Mouse (Mus musculus) limb, embryonic 14.5 days (tissue): ENCODE data around the gene Masp2. TPM values are rescaled to one million over a fixed set of nuclear protein-coding genes. Genes with fewer than 3 reads are reported as not detected.

Experiments
- ATAC-seq: fragments of 200-750 bp; cut with Nextera tagmentation; 2 replicates; pipeline ENCODE4 v1.8.0; 2017; ENCODE audit warnings: low read depth, moderate number of reproducible peaks, moderate TSS enrichment; ENCODE audit not compliant: low FRiP score
- DNase-seq: peaks from one replicate; pipeline ENCODE4 v3.0.0-alpha.2; 2015; ENCODE audit warnings: low spot score
- H3K27ac ChIP-seq: fragments of 300-500 bp; sonication (generic); replicated peaks from 2 replicates; pipeline ENCODE4 v1.5.1; 2014; ENCODE audit warnings: low read depth, mild to moderate bottlenecking, low read length, moderate library complexity, mixed read lengths
- H3K27me3 ChIP-seq: fragments of 300-500 bp; sonication (generic); 2 replicates; pipeline ENCODE4 v1.6.1; 2014; ENCODE audit warnings: low read length, mixed read lengths; ENCODE audit not compliant: control insufficient read depth, insufficient read depth
- H3K36me3 ChIP-seq: fragments of 300-500 bp; sonication (generic); 2 replicates; pipeline ENCODE4 v1.6.1; 2014; ENCODE audit warnings: mild to moderate bottlenecking, low read length, moderate library complexity, mixed read lengths; ENCODE audit not compliant: control insufficient read depth, insufficient read depth
- H3K4me1 ChIP-seq: fragments of 300-500 bp; sonication (generic); 2 replicates; pipeline ENCODE4 v1.6.1; 2014; ENCODE audit warnings: antibody characterized with exemption, low read length, mixed read lengths; ENCODE audit not compliant: control insufficient read depth, insufficient read depth
- H3K4me2 ChIP-seq: fragments of 300-500 bp; sonication (generic); replicated peaks from 2 replicates; pipeline ENCODE4 v1.6.1; 2014; ENCODE audit warnings: low read depth, mild to moderate bottlenecking, low read length, moderate library complexity; ENCODE audit not compliant: severe bottlenecking
- H3K4me3 ChIP-seq: fragments of 300-500 bp; sonication (generic); replicated peaks from 2 replicates; pipeline ENCODE4 v1.5.1; 2014; ENCODE audit warnings: low read length
- H3K9ac ChIP-seq: fragments of 300-500 bp; sonication (generic); 2 replicates; pipeline ENCODE4 v1.6.1; 2014; ENCODE audit warnings: mild to moderate bottlenecking, low read depth, low read length, moderate library complexity; ENCODE audit not compliant: severe bottlenecking
- H3K9me3 ChIP-seq: fragments of 300-500 bp; sonication (generic); 2 replicates; pipeline ENCODE4 v1.6.1; 2016; ENCODE audit warnings: low read length; ENCODE audit not compliant: control insufficient read depth
- POLR2A ChIP-seq: fragments of 200-500 bp; IDR thresholded peaks from 2 replicates; pipeline ENCODE4 v1.8.0; 2012; ENCODE audit warnings: inconsistent platforms, mild to moderate bottlenecking, moderate library complexity, borderline replicate concordance; ENCODE audit not compliant: insufficient read depth, insufficient read length; ENCODE audit errors: extremely low read depth
- WGBS: fragments of 180-500 bp; shearing (Covaris S2); extraction: QIAGEN DNeasy Blood & Tissue Kit; methylation state at CpG from one replicate; pipeline ENCODE4 v1.1.7; 2014; 5-methylcytosine and 5-hydroxymethylcytosine counted together
- polyA plus RNA-seq, 2 experiments: library from polyadenylated mRNA; depleted of rRNA in 1 of 2; stranded (reverse) in 1 of 2; unstranded in 1 of 2; fragments of >200 nt; fragmentation: Nextera tagmentation in 1 of 2; extraction: Ambion mirVana in 1 of 2; gene quantifications; 2 replicates each; pipeline versions ENCODE4 v1.2.1 to v1.2.3; 2012 to 2014

The Masp2 gene
- polyA plus RNA-seq, 2 experiments: 1.5 TPM; not detected in 1

- DNase-seq (no peak), ATAC-seq (no peak)
- WGBS: 25% methylated on average over 6 of the region's 6 CpGs
- Histone ChIP-seq H3K9ac (no peak overlapping the region), H3K36me3 (no peaks in the 10 kb centered on the region), H3K9me3 (no peaks in the 10 kb centered on the region), H3K4me2 (no peak overlapping the region), H3K27ac (no peak overlapping the region), H3K4me3 (no peak overlapping the region), H3K27me3 (0 out of 2 replicates have a peak, but pooled peaks cover 4% of the 10 kb centered on the region), H3K4me1 (no peaks in the 10 kb centered on the region)
- no peak for TF ChIP-seq POLR2A
These were observed 61.7 kb downstream of the Masp2 start for GRCm38 (mm10) chr4:148664021-148664420.

Other genes starting within 250 kb of the Masp2 start
- gene Ubiad1, start 157.8 kb upstream of the Masp2 start, polyA plus RNA-seq (2012; rRNA removed): 15.0 and 18.0 TPM in 2 replicates
- gene Ubiad1, start 157.8 kb upstream of the Masp2 start, polyA plus RNA-seq (2014; fragmentation: Nextera tagmentation; extraction: Ambion mirVana): 14.0 and 18.2 TPM in 2 replicates
- gene Mtor, start 153.9 kb upstream of the Masp2 start, polyA plus RNA-seq (2012; rRNA removed): 18.0 and 20.3 TPM in 2 replicates
- gene Mtor, start 153.9 kb upstream of the Masp2 start, polyA plus RNA-seq (2014; fragmentation: Nextera tagmentation; extraction: Ambion mirVana): 18.5 and 21.6 TPM in 2 replicates
- gene Angptl7, start 102.1 kb upstream of the Masp2 start, polyA plus RNA-seq (2012; rRNA removed): 1.4 and 2.2 TPM in 2 replicates
- gene Angptl7, start 102.1 kb upstream of the Masp2 start, polyA plus RNA-seq (2014; fragmentation: Nextera tagmentation; extraction: Ambion mirVana): 1.6 and 1.9 TPM in 2 replicates
- gene Exosc10, start 44.1 kb upstream of the Masp2 start, polyA plus RNA-seq (2012; rRNA removed): 70.2 and 74.5 TPM in 2 replicates
- 92.8 and 93.0 TPM in 2 replicates for gene Exosc10, start 44.1 kb upstream of the Masp2 start, polyA plus RNA-seq (2014; fragmentation: Nextera tagmentation; extraction: Ambion mirVana)
- gene Srm, start 11.1 kb upstream of the Masp2 start, polyA plus RNA-seq (2012; rRNA removed): 188 and 215 TPM in 2 replicates
- 273 and 284 TPM in 2 replicates for gene Srm, start 11.1 kb upstream of the Masp2 start, polyA plus RNA-seq (2014; fragmentation: Nextera tagmentation; extraction: Ambion mirVana)
- 674 and 680 TPM in 2 replicates for gene Tardbp, start 24.5 kb downstream of the Masp2 start, polyA plus RNA-seq (2012; rRNA removed)
- gene Tardbp, start 24.5 kb downstream of the Masp2 start, polyA plus RNA-seq (2014; fragmentation: Nextera tagmentation; extraction: Ambion mirVana): 148 and 170 TPM in 2 replicates
- 0.11 and 0.24 TPM in 2 replicates for gene Gm572, start 40.8 kb downstream of the Masp2 start, polyA plus RNA-seq (2012; rRNA removed)
- gene Gm572, start 40.8 kb downstream of the Masp2 start, polyA plus RNA-seq (2014; fragmentation: Nextera tagmentation; extraction: Ambion mirVana): not detected in 2 replicates
- 7.4 and 9.2 TPM in 2 replicates for gene Casz1, start 201.9 kb downstream of the Masp2 start, polyA plus RNA-seq (2012; rRNA removed)
- 5.2 and 5.5 TPM in 2 replicates for gene Casz1, start 201.9 kb downstream of the Masp2 start, polyA plus RNA-seq (2014; fragmentation: Nextera tagmentation; extraction: Ambion mirVana)